Mouse (Mus musculus): Measurements from ENCODE around the gene Spata18. TPM values are rescaled to one million over a fixed set of nuclear protein-coding genes. Genes with fewer than 3 reads are reported as not detected.

Gene Spata18
- polyA plus RNA-seq, 1 experiment: not detected

DNA sequence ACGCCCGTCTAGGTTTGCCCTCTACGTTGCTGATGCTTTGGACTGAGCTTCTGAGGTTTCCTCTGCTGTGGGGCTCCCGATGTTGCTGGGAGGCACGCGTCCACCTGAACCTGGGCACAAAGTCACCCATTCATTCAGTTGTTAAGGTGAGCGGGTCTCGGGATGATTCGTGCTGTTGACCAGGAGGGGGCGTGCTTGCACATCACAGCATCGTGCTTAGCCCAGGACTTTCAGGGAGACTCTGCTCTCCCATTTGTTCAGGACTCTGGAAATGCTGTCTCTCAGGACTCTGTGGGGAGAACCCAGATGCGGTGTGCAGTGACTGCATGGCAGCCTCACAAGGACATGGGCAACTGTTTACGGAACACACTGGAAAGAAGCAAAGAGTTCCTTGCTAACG, 53.1 kb downstream of the Spata18 start:
- no peak overlapping the region for H3K27ac ChIP-seq (ENCODE audit: insufficient read depth, low read depth, low read length)
- H3K4me3 ChIP-seq (ENCODE audit: insufficient read depth, low read length): no peak overlapping the region
- no peaks in the 10 kb centered on the region for H3K4me1 ChIP-seq (ENCODE audit: control insufficient read depth, insufficient read depth, low read length)
- TF ChIP-seq CTCF (IDR thresholded peaks at IDR 0.05; ENCODE audit: low read depth, low read length): no peak
- TF ChIP-seq POLR2A (IDR thresholded peaks at IDR 0.05; ENCODE audit: borderline replicate concordance, low read depth, low read length): no peak

DNA sequence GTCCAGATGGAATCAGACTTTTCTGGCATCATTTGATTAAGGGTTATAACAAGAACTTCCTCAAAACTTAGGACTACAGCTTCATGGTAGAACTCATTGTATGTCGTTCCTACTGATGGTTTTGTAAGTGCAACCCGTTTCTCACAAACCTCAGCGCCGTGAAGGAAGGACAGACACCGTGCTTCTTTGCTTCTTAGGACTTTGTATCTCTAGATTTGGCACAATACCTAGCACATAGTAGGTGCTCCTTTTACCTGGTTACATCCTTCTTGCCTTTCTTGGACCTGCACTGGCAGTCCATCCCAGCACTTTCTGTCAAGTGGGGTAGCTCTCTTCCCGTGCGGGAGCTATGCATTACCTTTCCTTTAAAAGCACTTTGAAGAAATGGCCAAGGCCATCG, 53.6 kb downstream of the Spata18 start:
- H3K4me3 ChIP-seq (ENCODE audit: insufficient read depth, low read length): no peak overlapping the region
- no peaks in the 10 kb centered on the region for H3K4me1 ChIP-seq (ENCODE audit: control insufficient read depth, insufficient read depth, low read length)
- H3K27ac ChIP-seq (ENCODE audit: insufficient read depth, low read depth, low read length): no peak overlapping the region
- no peak for TF ChIP-seq CTCF (IDR thresholded peaks at IDR 0.05; ENCODE audit: low read depth, low read length)
- TF ChIP-seq POLR2A (IDR thresholded peaks at IDR 0.05; ENCODE audit: borderline replicate concordance, low read depth, low read length): no peak

DNA sequence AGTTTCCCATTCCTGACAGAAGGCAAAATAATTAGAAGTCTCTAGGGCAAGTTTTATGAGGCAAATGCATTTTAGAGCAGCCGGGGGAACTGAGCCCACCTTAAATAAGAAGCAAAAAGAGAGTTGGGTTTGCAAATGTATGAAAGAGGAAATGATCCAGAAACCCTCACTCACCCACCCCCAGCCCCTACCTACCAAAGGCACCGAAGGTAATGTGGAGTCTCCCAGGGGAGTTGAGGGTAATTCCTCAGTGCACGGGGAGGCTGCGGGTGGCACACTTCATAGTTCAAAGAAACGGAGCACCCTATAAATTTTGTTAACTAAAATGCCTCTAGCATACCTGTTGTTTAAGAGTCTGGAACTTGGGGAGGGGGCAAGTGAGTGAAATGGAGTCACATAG, 54.1 kb downstream of the Spata18 start:
- TF ChIP-seq POLR2A (IDR thresholded peaks at IDR 0.05; ENCODE audit: borderline replicate concordance, low read depth, low read length) (no peak), CTCF (IDR thresholded peaks at IDR 0.05; ENCODE audit: low read depth, low read length) (no peak)
- no peak overlapping the region for H3K27ac ChIP-seq (ENCODE audit: insufficient read depth, low read depth, low read length)
- H3K4me3 ChIP-seq (ENCODE audit: insufficient read depth, low read length): no peak overlapping the region
- H3K4me1 ChIP-seq (ENCODE audit: control insufficient read depth, insufficient read depth, low read length): no peaks in the 10 kb centered on the region

DNA sequence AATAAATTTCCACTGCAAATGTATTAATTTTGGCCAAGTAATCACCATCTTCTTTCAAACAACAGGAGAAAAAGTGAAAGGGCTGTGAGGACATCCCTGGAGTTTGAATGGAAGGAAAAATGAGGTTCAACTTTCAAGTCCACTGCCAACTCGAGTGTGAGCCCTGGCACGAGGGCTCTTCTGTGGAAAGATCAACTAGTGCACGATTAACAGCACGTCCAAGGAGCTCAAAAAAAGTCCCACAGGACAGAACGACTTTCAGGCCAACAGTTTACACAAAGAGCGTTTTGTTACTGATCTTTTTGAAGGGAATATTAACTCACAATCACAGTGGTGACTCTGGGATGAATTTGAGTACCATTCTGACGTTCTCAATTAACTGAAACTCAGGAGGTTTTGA, 61.7 kb downstream of the Spata18 start:
- H3K4me3 ChIP-seq (ENCODE audit: insufficient read depth, low read length): no peak overlapping the region
- H3K4me1 ChIP-seq (ENCODE audit: control insufficient read depth, insufficient read depth, low read length): no peaks in the 10 kb centered on the region
- no peak overlapping the region for H3K27ac ChIP-seq (ENCODE audit: insufficient read depth, low read depth, low read length)
- TF ChIP-seq CTCF (IDR thresholded peaks at IDR 0.05; ENCODE audit: low read depth, low read length) (no peak), POLR2A (IDR thresholded peaks at IDR 0.05; ENCODE audit: borderline replicate concordance, low read depth, low read length) (no peak)

DNA sequence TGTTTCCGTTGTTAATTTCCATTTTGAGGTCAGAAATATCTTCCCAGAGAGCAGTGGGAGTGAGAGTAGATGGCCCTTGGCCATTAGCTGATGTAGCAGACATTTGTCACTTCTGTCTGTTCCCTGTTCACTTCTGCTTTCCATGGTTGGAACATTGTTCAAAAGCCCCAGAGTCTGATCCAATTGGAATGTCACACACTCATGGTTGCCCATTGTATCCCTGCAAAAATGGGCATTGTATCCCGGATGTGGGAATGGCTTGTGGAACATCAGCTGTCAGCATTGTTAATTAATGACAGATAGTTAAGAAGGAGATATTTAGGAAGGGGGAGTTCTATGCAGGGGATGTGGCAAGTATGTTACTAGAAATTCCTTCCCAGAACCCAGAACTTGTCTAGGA, 65.8 kb downstream of the Spata18 start:
- Histone ChIP-seq H3K4me3 (ENCODE audit: insufficient read depth, low read length) (no peak overlapping the region), H3K27ac (ENCODE audit: insufficient read depth, low read depth, low read length) (no peak overlapping the region), H3K4me1 (ENCODE audit: control insufficient read depth, insufficient read depth, low read length) (no peaks in the 10 kb centered on the region)
- no peak for TF ChIP-seq POLR2A (IDR thresholded peaks at IDR 0.05; ENCODE audit: borderline replicate concordance, low read depth, low read length)
- TF ChIP-seq CTCF (IDR thresholded peaks at IDR 0.05; ENCODE audit: low read depth, low read length): no peak

DNA sequence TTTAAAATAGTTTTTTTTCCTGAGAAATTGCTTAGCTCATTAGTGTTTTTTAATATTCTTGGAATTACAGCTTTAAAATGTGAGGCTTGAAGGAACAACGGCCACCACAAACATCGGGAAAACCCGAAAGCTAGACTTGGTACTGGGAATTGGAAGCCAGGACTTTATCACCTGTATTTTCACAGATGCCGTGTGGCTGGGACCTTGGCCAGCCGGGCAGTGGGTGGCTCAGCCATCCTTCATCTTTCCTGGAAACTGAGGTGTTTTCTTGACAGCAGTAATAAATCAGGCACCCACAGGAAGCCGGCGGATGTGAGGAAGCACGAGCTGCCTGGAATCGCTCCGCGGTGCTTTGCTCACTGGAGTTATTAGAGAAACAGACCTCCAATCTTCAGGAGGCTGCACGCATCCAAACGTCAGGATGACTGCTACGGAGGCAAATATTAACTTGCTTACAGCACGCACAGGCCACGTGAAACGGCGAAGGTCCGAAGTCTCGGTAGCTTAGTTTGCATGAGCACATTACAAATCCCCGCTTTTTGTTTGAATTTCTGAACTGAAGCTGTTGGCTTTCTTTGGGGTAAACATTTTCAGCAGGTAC, 70.6 kb downstream of the Spata18 start:
- no peak overlapping the region for H3K27ac ChIP-seq (ENCODE audit: insufficient read depth, low read depth, low read length)
- no peak overlapping the region for H3K4me3 ChIP-seq (ENCODE audit: insufficient read depth, low read length)
- no peak for TF ChIP-seq CTCF (IDR thresholded peaks at IDR 0.05; ENCODE audit: low read depth, low read length)
- H3K4me1 ChIP-seq (ENCODE audit: control insufficient read depth, insufficient read depth, low read length): no peaks in the 10 kb centered on the region

DNA sequence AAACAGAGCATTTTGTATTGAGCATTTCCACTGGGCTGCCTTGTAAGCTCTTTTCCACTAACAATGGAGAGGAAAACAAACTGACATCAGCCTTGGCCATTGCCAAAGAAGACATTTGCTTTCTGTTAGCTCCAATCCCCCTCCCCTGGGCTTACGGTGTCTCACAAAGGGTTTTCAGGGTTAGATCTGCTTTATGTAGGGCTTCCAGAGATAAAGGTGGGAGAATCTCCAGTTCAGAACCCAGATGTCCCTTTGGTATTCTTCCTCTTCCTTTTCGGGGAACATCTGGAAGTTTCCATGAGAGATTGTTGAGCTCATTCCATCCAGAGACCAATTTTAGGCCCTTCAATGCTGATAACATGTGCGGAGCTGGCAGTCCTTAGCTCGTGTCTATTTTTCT, 74.8 kb downstream of the Spata18 start:
- no peak overlapping the region for H3K4me3 ChIP-seq (ENCODE audit: insufficient read depth, low read length)
- TF ChIP-seq CTCF (IDR thresholded peaks at IDR 0.05; ENCODE audit: low read depth, low read length) (no peak), POLR2A (IDR thresholded peaks at IDR 0.05; ENCODE audit: borderline replicate concordance, low read depth, low read length) (no peak)

DNA sequence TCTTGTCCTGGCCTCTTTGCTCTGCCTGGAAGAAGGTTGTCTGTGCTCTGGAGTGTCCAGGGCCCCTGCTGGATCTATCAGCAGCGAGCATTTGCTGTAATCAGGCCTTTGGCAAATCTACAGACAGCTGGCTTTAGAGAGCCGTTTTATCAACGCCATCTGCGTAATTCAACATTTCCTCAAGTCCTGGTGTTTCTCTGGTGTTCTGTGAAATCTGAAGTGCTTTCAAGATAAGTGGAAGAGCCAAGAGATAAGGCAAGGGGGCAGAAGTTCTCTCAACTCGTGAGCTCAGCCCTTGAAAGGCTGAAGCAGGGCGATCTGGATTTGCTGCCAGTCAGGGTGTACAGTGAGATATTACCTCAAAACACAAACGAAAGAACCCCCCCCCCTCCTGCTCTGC, 77.5 kb downstream of the Spata18 start:
- no peak overlapping the region for H3K4me3 ChIP-seq (ENCODE audit: insufficient read depth, low read length)
- TF ChIP-seq POLR2A (IDR thresholded peaks at IDR 0.05; ENCODE audit: borderline replicate concordance, low read depth, low read length) (no peak), CTCF (IDR thresholded peaks at IDR 0.05; ENCODE audit: low read depth, low read length) (no peak)

More for the DNA sequence above, 74.8 kb downstream of the Spata18 start:
- Histone ChIP-seq H3K4me1 (ENCODE audit: control insufficient read depth, insufficient read depth, low read length) (no peaks in the 10 kb centered on the region), H3K27ac (ENCODE audit: insufficient read depth, low read depth, low read length) (no peak overlapping the region)

More for the DNA sequence above, 77.5 kb downstream of the Spata18 start:
- Histone ChIP-seq H3K4me1 (ENCODE audit: control insufficient read depth, insufficient read depth, low read length) (no peaks in the 10 kb centered on the region), H3K27ac (ENCODE audit: insufficient read depth, low read depth, low read length) (no peak overlapping the region)

Other genes starting within 250 kb of the Spata18 start
- not detected in 2 replicates for gene Cwh43, start 245.3 kb upstream of the Spata18 start, polyA plus RNA-seq (2012; ENCODE audit: insufficient read depth, insufficient read length, missing spikeins)
- gene Dcun1d4, start 170.4 kb upstream of the Spata18 start, polyA plus RNA-seq (2012; ENCODE audit: insufficient read depth, insufficient read length, missing spikeins): 4.3 and 4.7 TPM in 2 replicates
- gene Lrrc66, start 18.9 kb upstream of the Spata18 start, polyA plus RNA-seq (2012; ENCODE audit: insufficient read depth, insufficient read length, missing spikeins): not detected in 2 replicates
- 15.5 and 16.9 TPM in 2 replicates for gene Sgcb, start 3.6 kb upstream of the Spata18 start, polyA plus RNA-seq (2012; ENCODE audit: insufficient read depth, insufficient read length, missing spikeins)